Mouse (Mus musculus): ENCODE data around the gene Olig2.

The Olig2 gene

GRCm38 (mm10) chr16:91270212-91270971 lies 45.1 kb downstream of the Olig2 start:
- DNase-seq (ENCODE audit: inconsistent ontology term): peak; percentile 52

GRCm38 (mm10) chr16:91270982-91271549 lies 45.8 kb downstream of the Olig2 start:
- no peak for DNase-seq (ENCODE audit: inconsistent ontology term)

GRCm38 (mm10) chr16:91271634-91272033 lies 46.4 kb downstream of the Olig2 start:
- no peak for DNase-seq (ENCODE audit: inconsistent ontology term)

Data from Muller cell, postnatal 12 days (primary cell).